Mouse (Mus musculus) liver, embryonic 14.5 days (tissue): ENCODE results near the gene Clrn3.

Experiments
- CTCF ChIP-seq: IDR thresholded peaks from 2 replicates; pipeline ENCODE4 v1.5.1; 2016; ENCODE audit warnings: antibody characterized with exemption, low read depth, control low read depth
- EP300 ChIP-seq: IDR thresholded peaks from 2 replicates; pipeline ENCODE4 v1.6.1; 2016; ENCODE audit warnings: antibody characterized with exemption, low read depth

GRCm38 (mm10) chr7:135498565-135499186 is 29.8 kb downstream of the Clrn3 start:
- TF ChIP-seq CTCF (no peak), EP300 (no peak)
